Mouse (Mus musculus) small intestine, adult 2 months (tissue): Measurements from ENCODE around the gene Nfkbie.

Source experiments
- CTCF ChIP-seq: fragments of 200-500 bp; IDR thresholded peaks from 2 replicates; pipeline ENCODE4 v1.5.1; 2012; ENCODE audit warnings: low read depth, mild to moderate bottlenecking, control low read depth, inconsistent platforms, low read length, moderate library complexity, mixed read lengths; ENCODE audit not compliant: insufficient replicate concordance, insufficient read length; ENCODE audit errors: extremely low read depth
- POLR2A ChIP-seq: fragments of 200-500 bp; IDR thresholded peaks from 2 replicates; pipeline ENCODE4 v1.6.1; 2012; ENCODE audit warnings: low read depth, mild to moderate bottlenecking, control low read depth, inconsistent platforms, low read length, moderate library complexity

DNA sequence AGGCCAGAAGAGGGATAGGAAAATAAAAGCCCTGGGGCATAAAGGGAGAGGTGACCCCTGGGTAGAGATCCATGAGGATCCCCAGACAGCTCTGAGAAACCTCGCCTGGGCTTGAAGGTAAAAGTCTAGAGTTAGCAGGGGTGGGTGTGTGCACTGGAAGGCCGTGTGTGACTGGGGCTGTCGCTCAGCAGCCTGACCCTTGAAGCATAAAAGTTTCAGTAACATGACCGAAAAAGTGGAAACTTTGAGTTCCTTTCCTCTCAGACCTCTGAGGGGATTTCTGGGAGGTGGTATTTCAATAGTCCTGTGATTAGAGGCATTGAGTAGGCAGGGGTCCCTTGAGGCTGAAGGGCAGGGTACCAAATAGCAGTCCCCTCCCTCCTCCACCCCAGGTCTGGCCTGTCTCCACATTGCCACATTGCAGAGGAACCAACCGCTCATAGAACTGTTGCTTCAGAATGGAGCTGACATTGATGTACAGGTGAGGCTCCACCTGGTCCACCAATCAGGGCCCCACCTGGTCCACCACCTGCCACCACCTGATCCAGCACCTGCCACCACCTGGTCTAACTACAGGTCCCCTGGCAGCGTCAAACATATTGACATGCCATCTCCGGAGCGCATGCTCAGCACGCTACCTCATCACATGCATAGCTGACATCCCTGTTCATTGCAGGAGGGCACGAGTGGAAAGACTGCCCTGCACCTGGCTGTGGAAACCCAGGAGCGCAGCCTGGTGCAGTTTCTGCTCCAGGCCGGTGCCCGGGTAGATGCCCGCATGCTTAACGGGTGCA lies 4.4 kb downstream of the Nfkbie start:
- TF ChIP-seq POLR2A (no peak), CTCF (no peak)
